Comparison of ENCODE assay signal across 8 mouse cellular contexts in the genomic region with DNA sequence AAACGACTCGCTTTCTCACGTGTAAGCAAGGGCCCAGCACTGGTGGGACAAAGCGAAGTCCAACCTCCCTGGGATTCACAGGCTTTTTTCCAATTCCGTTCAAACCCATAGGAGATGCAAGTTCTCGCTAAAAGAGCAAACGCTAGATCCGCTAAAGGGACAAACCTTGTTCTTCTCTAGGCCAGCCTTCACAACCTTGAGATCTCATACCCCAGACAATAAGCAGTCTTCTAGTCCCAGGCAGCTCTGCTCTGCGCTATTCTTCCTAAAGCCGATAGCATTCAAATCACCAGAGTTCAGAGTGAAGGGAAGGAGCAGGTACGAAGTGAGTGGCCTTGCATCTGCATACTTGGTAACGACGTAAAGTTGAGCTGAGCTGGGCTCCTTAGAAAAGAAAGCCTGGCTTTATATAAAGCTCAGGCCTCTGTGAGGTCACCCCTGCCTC. TPM values are rescaled to one million over a fixed set of nuclear protein-coding genes. Genes with fewer than 3 reads are reported as not detected.
DNase-seq lines count a peak whose midpoint lies in the region; ATAC-seq and TF ChIP-seq lines count a peak whose summit lies in the region.

No protein-coding gene starts in this region.

- H3K27me3 ChIP-seq in kidney, adult 2 months (replicated peaks; ENCODE audit: control insufficient read depth, insufficient read depth, low read length): no peaks in the 10 kb centered on the region
- no peaks in the 10 kb centered on the region for H3K27me3 ChIP-seq in embryonic facial prominence, embryonic 12.5 days
- no peaks in the 10 kb centered on the region for H3K27me3 ChIP-seq in intestine, embryonic 15.5 days (replicated peaks)
- H3K27me3 ChIP-seq in midbrain, embryonic 16.5 days (ENCODE audit: control insufficient read depth, insufficient read depth, low read depth, low read length): peaks cover 2% of the 10 kb centered on the region; the same call in 1 of the 2 replicates

- DNase-seq in kidney, adult 2 months: peak; percentile 53
- DNase-seq in kidney, postnatal 25 days: no peak
- no peak for DNase-seq in ovary, postnatal 14 days (ENCODE audit: low spot score)
- no peak for DNase-seq in right cerebral cortex, postnatal 25 days
- no peak for DNase-seq in adrenal gland, adult 2 months

- TF ChIP-seq POLR2A in kidney, adult 2 months (IDR thresholded peaks at IDR 0.05; ENCODE audit: low read depth, low read length): no peak

- peak overlapping the region; percentile 72 for H3K27ac ChIP-seq in kidney, adult 2 months (ENCODE audit: insufficient read depth, low read depth, low read length)
- peak overlapping the region; percentile 90 for H3K27ac ChIP-seq in embryonic facial prominence, embryonic 12.5 days
- no peak overlapping the region for H3K27ac ChIP-seq in intestine, embryonic 15.5 days
- 0 out of 2 replicates have a peak overlapping the region, but pooled peaks have one; percentile 36 for H3K27ac ChIP-seq in midbrain, embryonic 16.5 days (ENCODE audit: low read length)

- 0 out of 2 replicates have a peak, but pooled peaks cover 3% of the 10 kb centered on the region for H3K4me1 ChIP-seq in kidney, adult 2 months (ENCODE audit: control insufficient read depth, insufficient read depth, low read length)
- peaks cover 21% of the 10 kb centered on the region for H3K4me1 ChIP-seq in embryonic facial prominence, embryonic 12.5 days
- H3K4me1 ChIP-seq in intestine, embryonic 15.5 days (replicated peaks): peaks cover 8% of the 10 kb centered on the region; the same call in 1 of the 2 replicates
- peaks cover 12% of the 10 kb centered on the region for H3K4me1 ChIP-seq in midbrain, embryonic 16.5 days (ENCODE audit: control insufficient read depth, insufficient read depth, low read length)

- WGBS in kidney, adult 2 months: 19% methylated on average over 13 of the region's 13 CpGs
- 7% methylated on average over 13 of the region's 13 CpGs for WGBS in embryonic facial prominence, embryonic 12.5 days
- 13% methylated on average over 13 of the region's 13 CpGs for WGBS in intestine, embryonic 15.5 days
- WGBS in midbrain, embryonic 16.5 days: 7% methylated on average over 13 of the region's 13 CpGs

- 0 out of 2 replicates have a peak, but pooled peaks cover 2% of the 10 kb centered on the region for H3K9me3 ChIP-seq in embryonic facial prominence, embryonic 12.5 days
- H3K9me3 ChIP-seq in intestine, embryonic 15.5 days: no peaks in the 10 kb centered on the region
- H3K9me3 ChIP-seq in midbrain, embryonic 16.5 days (replicated peaks; ENCODE audit: control insufficient read depth, low read length, poor library complexity, severe bottlenecking): no peaks in the 10 kb centered on the region

- ATAC-seq in embryonic facial prominence, embryonic 12.5 days (ENCODE audit: insufficient number of reproducible peaks, insufficient read depth, low FRiP score, low TSS enrichment): no peak
- ATAC-seq in intestine, embryonic 15.5 days: no peak
- ATAC-seq in midbrain, embryonic 16.5 days: peak; percentile 11; the same call in 1 of the 2 replicates

- H3K36me3 ChIP-seq in kidney, adult 2 months (ENCODE audit: control insufficient read depth, insufficient read depth, low read length): no peaks in the 10 kb centered on the region
- H3K36me3 ChIP-seq in embryonic facial prominence, embryonic 12.5 days: peaks cover 6% of the 10 kb centered on the region; the same call in 1 of the 2 replicates
- H3K36me3 ChIP-seq in intestine, embryonic 15.5 days: no peaks in the 10 kb centered on the region
- H3K36me3 ChIP-seq in midbrain, embryonic 16.5 days (ENCODE audit: control insufficient read depth, insufficient read depth, low read length): no peaks in the 10 kb centered on the region

- peak overlapping the region; percentile 91 for H3K4me3 ChIP-seq in kidney, adult 2 months (ENCODE audit: insufficient read depth, low read depth, low read length)
- H3K4me3 ChIP-seq in embryonic facial prominence, embryonic 12.5 days: peak overlapping the region; percentile 86
- peak overlapping the region; percentile 71 for H3K4me3 ChIP-seq in intestine, embryonic 15.5 days (replicated peaks)
- peak overlapping the region; percentile 86 for H3K4me3 ChIP-seq in midbrain, embryonic 16.5 days (ENCODE audit: low read depth, low read length)

- peak overlapping the region; percentile 67 for H3K4me2 ChIP-seq in embryonic facial prominence, embryonic 12.5 days (replicated peaks)
- peak overlapping the region; percentile 95 for H3K4me2 ChIP-seq in intestine, embryonic 15.5 days (replicated peaks)
- H3K4me2 ChIP-seq in midbrain, embryonic 16.5 days (ENCODE audit: low read length): peak overlapping the region; percentile 98

- TF ChIP-seq CTCF in kidney, adult 2 months (conservative IDR thresholded peaks at IDR 0.05; ENCODE audit: insufficient read depth, insufficient read length, low read depth, low read length): no peak

- peak overlapping the region; percentile 94 for H3K9ac ChIP-seq in embryonic facial prominence, embryonic 12.5 days
- peak overlapping the region; percentile 73 for H3K9ac ChIP-seq in intestine, embryonic 15.5 days
- peak overlapping the region; percentile 79 for H3K9ac ChIP-seq in midbrain, embryonic 16.5 days (ENCODE audit: low read depth, low read length)

RNA-seq across cellular contexts. Expression of a gene that starts 1.2 kb away (rescaled TPM):
- 7.2 and 8.9 TPM in 2 replicates for polyA plus RNA-seq in kidney, adult 2 months (2012; rRNA removed)
- polyA plus RNA-seq in embryonic facial prominence, embryonic 12.5 days (2016; fragmentation: Nextera tagmentation; extraction: Ambion mirVana): 85.6 and 89.7 TPM in 2 replicates
- polyA plus RNA-seq in intestine, embryonic 15.5 days (2015; fragmentation: Nextera tagmentation; extraction: Ambion mirVana): 16.8 and 17.4 TPM in 2 replicates
- polyA plus RNA-seq in midbrain, embryonic 16.5 days (2015; fragmentation: Nextera tagmentation; extraction: Ambion mirVana): 8.6 and 10.2 TPM in 2 replicates
- total RNA-seq in adrenal gland, adult 2 months (2021): 10 to 100 TPM; 23.2 to 28.9 TPM
- 1.2 and 2.0 TPM in 2 replicates for polyA plus RNA-seq in adrenal gland, adult 2 months (2012; rRNA removed)
